Mouse (Mus musculus) left cerebral cortex, adult 6 months (tissue): ENCODE results near the gene Inpp1. TPM values are rescaled to one million over a fixed set of nuclear protein-coding genes. Genes with fewer than 3 reads are reported as not detected.

Experiments
- long read RNA-seq, 2 experiments: library from polyadenylated mRNA; unstranded; transcript quantifications; one replicate each; pipeline ENCODE4 v2.0.0; 2019 to 2020
- polyA plus RNA-seq: library from polyadenylated mRNA; unstranded; fragments of <200 nt; fragmentation: Nextera tagmentation; gene quantifications from 2 replicates; pipeline ENCODE4 v1.2.3, GENCODE M21; 2021

Gene Inpp1
- polyA plus RNA-seq, result 23.6 and 32.3 TPM in 2 replicates
- long read RNA-seq, experiment 1, full-length matches to known transcripts, result 156 of 194 reads
- long read RNA-seq, experiment 1, partial matches to known transcripts, result 11 of 194 reads
- long read RNA-seq, experiment 1, other reads (novel, unspliced or antisense), result 27 of 194 reads
- long read RNA-seq, experiment 2, full-length matches to known transcripts, result 33 of 48 reads
- long read RNA-seq, experiment 2, partial matches to known transcripts, result 7 of 48 reads
- long read RNA-seq, experiment 2, other reads (novel, unspliced or antisense), result 8 of 48 reads

DNA sequence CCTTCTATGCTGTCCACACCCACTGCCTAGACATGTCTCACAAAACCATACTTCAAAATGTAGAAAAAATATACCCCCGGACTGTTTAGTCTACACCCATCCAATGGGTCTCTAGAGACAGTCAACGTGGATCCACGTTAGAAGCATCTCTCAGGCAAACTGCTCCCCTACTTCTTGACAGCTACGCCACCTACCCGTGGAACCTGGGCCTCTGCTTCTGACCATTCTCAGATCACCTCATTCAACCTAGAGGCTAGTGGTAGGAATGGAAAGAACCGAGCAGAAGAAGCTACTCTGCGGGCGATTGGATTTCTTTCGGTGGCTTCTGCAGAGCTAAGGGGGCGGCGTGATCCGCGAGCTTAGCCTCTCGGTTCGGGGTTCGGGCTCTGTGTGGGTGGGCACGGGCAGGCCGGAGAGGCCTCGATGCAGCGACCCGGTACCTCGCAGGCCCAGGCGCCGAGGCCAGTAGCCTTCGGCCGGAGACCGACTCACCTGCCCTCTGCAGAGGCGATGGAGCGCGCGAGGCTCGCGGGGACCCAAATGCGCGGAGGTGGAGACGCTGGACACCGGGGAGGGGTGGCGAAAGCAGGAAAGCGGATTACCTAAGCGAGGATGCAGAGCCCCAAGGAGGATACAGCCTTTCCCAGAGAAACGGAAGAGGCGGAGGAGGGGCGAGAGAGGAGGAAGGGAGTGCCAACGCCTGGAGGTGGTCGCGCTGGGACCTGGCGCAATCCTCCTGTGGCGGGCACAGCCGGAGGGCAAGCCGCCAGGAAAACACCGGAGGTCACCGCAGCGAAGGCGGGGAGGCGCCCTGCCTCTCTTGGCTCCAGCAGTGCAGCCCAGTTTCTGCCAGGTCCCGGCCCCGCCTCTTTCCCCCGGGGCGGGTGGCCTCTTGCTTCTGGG lies at the start of gene Inpp1:
Gene Inpp1, minus strand, starts transcription at position 779 of the 903 bp plus-strand sequence.

GRCm38 (mm10) chr1:52844782-52845665 lies 27.5 kb upstream of the Inpp1 start, which contains the start of gene Hibch:
Hibch (plus strand) TSS chr1:52844929.

Other genes starting within 250 kb of the Inpp1 start
- 0.95 and 1.3 TPM in 2 replicates for gene Nemp2, start 187.0 kb downstream of the Inpp1 start, polyA plus RNA-seq
- gene Mfsd6, start 90.2 kb downstream of the Inpp1 start, polyA plus RNA-seq, result 12.5 and 22.0 TPM in 2 replicates
- gene Hibch, start 27.2 kb upstream of the Inpp1 start, polyA plus RNA-seq, result 13.5 and 14.5 TPM in 2 replicates
- 23.3 and 25.7 TPM in 2 replicates for gene 1700019D03Rik, start 202.5 kb upstream of the Inpp1 start, polyA plus RNA-seq
- 0.08 and 0.13 TPM in 2 replicates for gene Mstn, start 244.0 kb upstream of the Inpp1 start, polyA plus RNA-seq